Mouse (Mus musculus) stomach, postnatal 0 days (tissue): ENCODE measurements around the gene Clint1.

Experiments
- CTCF ChIP-seq: IDR thresholded peaks from 2 replicates; pipeline ENCODE4 v1.5.1; 2016; ENCODE audit warnings: antibody characterized with exemption, low read depth, mild to moderate bottlenecking, moderate library complexity
- EP300 ChIP-seq: optimal IDR thresholded peaks from 2 replicates; pipeline ENCODE3; 2016; ENCODE audit warnings: antibody characterized with exemption

DNA sequence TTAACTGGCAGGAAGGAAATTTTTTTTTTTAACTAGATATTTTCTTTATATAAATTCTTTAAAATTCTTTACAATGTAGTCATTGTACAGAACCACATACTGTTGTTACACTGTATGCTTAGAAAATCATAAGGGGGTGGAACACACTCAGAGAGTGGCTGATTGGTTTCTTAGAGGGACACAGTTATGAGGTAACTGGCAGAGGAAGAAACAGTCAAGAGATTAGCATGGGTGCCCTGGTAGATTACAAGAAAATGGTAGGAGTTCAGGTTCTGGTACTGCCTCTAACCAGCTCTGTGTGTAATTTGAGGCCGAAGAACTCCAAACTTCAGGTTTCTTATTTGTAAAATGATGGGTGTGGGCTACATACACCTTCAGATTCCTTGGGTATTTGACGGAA lies 2.1 kb downstream of the Clint1 start:
- TF ChIP-seq EP300: no peak
- no peak for TF ChIP-seq CTCF
